Mouse (Mus musculus) kidney, embryonic 14.5 days (tissue): ENCODE measurements around the gene Olfr959. TPM values are rescaled to one million over a fixed set of nuclear protein-coding genes. Genes with fewer than 3 reads are reported as not detected.
A peak's percentile ranks its signal among the peaks of the same experiment; 100 is the strongest.

Source experiments
- ATAC-seq: fragments of 200-750 bp; cut with Nextera tagmentation; 2 replicates; pipeline ENCODE4 v1.8.0; 2017; ENCODE audit warnings: moderate number of reproducible peaks, mild to moderate bottlenecking, moderate TSS enrichment, moderate library complexity; ENCODE audit not compliant: low FRiP score, low TSS enrichment
- H3K27ac ChIP-seq: fragments of 300-500 bp; sonication (generic); 2 replicates; pipeline ENCODE4 v1.5.1; 2014; ENCODE audit warnings: low read depth, mild to moderate bottlenecking, low read length, moderate library complexity, mixed read lengths
- H3K27me3 ChIP-seq: fragments of 300-500 bp; sonication (generic); 2 replicates; pipeline ENCODE4 v1.6.1; 2014; ENCODE audit warnings: mild to moderate bottlenecking, low read length; ENCODE audit not compliant: control insufficient read depth, insufficient read depth
- H3K36me3 ChIP-seq: fragments of 300-500 bp; sonication (generic); 2 replicates; pipeline ENCODE4 v1.6.1; 2014; ENCODE audit warnings: low read length, mixed read lengths; ENCODE audit not compliant: control insufficient read depth, insufficient read depth
- H3K4me1 ChIP-seq: fragments of 300-500 bp; sonication (generic); 2 replicates; pipeline ENCODE4 v1.6.1; 2014; ENCODE audit warnings: low read length, mixed read lengths; ENCODE audit not compliant: control insufficient read depth, insufficient read depth
- H3K4me2 ChIP-seq: fragments of 300-500 bp; sonication (generic); replicated peaks from 2 replicates; pipeline ENCODE4 v1.6.1; 2014; ENCODE audit warnings: low read depth, mild to moderate bottlenecking, low read length
- H3K4me3 ChIP-seq: fragments of 300-500 bp; sonication (generic); 2 replicates; pipeline ENCODE4 v1.5.1; 2014; ENCODE audit warnings: mild to moderate bottlenecking, low read length
- H3K9ac ChIP-seq: fragments of 300-500 bp; sonication (generic); 2 replicates; pipeline ENCODE4 v1.6.1; 2014; ENCODE audit warnings: low read depth, mild to moderate bottlenecking, low read length, moderate library complexity
- H3K9me3 ChIP-seq: fragments of 300-500 bp; sonication (generic); 2 replicates; pipeline ENCODE4 v1.6.1; 2016; ENCODE audit warnings: low read length; ENCODE audit not compliant: control insufficient read depth
- WGBS: fragments of 180-500 bp; shearing (Covaris S2); extraction: QIAGEN DNeasy Blood & Tissue Kit; methylation state at CpG from one replicate; pipeline ENCODE4 v1.1.7; 2014; 5-methylcytosine and 5-hydroxymethylcytosine counted together
- polyA plus RNA-seq: library from polyadenylated mRNA; unstranded; fragments of >200 nt; fragmentation: Nextera tagmentation; extraction: Ambion mirVana; gene quantifications from 2 replicates; pipeline ENCODE4 v1.2.1, GENCODE M21; 2014

The Olfr959 gene
- polyA plus RNA-seq, 1 experiment from 2014 or later, result not detected

- no peaks in the 10 kb centered on the region for H3K27me3 ChIP-seq
- peak; percentile 85 for ATAC-seq
- no peaks in the 10 kb centered on the region for H3K36me3 ChIP-seq
- no peaks in the 10 kb centered on the region for H3K4me1 ChIP-seq
- peak overlapping the region; percentile 75 for H3K4me2 ChIP-seq
- WGBS, result under 1% methylated on average over 19 of the region's 19 CpGs
- H3K9me3 ChIP-seq, result no peaks in the 10 kb centered on the region
- H3K4me3 ChIP-seq, result peak overlapping the region; percentile 42
- H3K27ac ChIP-seq, result peak overlapping the region; percentile 37; the same call in 1 of the 2 replicates
- peak overlapping the region; percentile 42; the same call in 1 of the 2 replicates for H3K9ac ChIP-seq
These were observed 27.4 kb upstream of the Olfr959 start for GRCm38 (mm10) chr9:39602536-39603332.

GRCm38 (mm10) chr9:39577050-39577449 is 1.7 kb upstream of the Olfr959 start:
- Histone ChIP-seq H3K36me3 (no peaks in the 10 kb centered on the region), H3K4me2 (no peak overlapping the region), H3K27ac (no peak overlapping the region), H3K27me3 (no peaks in the 10 kb centered on the region), H3K4me1 (no peaks in the 10 kb centered on the region), H3K9ac (no peak overlapping the region), H3K4me3 (no peak overlapping the region), H3K9me3 (no peaks in the 10 kb centered on the region)
- 88% methylated on average over 5 of the region's 5 CpGs for WGBS
- ATAC-seq, result no peak

- no peaks in the 10 kb centered on the region for H3K36me3 ChIP-seq
- no peak overlapping the region for H3K27ac ChIP-seq
- H3K4me1 ChIP-seq, result no peaks in the 10 kb centered on the region
- no peak overlapping the region for H3K4me2 ChIP-seq
- no peaks in the 10 kb centered on the region for H3K9me3 ChIP-seq
- ATAC-seq, result no peak
- H3K4me3 ChIP-seq, result no peak overlapping the region
- H3K27me3 ChIP-seq, result no peaks in the 10 kb centered on the region
- no peak overlapping the region for H3K9ac ChIP-seq
These were observed 17.1 kb downstream of the Olfr959 start for GRCm38 (mm10) chr9:39558349-39558647.

GRCm38 (mm10) chr9:39557529-39558348 is 17.6 kb downstream of the Olfr959 start:
- no peak for ATAC-seq
- H3K9ac ChIP-seq, result no peak overlapping the region
- no peak overlapping the region for H3K4me3 ChIP-seq
- WGBS, result 61% methylated on average over 3 of the region's 3 CpGs
- H3K9me3 ChIP-seq, result no peaks in the 10 kb centered on the region
- H3K4me2 ChIP-seq, result no peak overlapping the region
- H3K27ac ChIP-seq, result no peak overlapping the region
- no peaks in the 10 kb centered on the region for H3K27me3 ChIP-seq
- no peaks in the 10 kb centered on the region for H3K4me1 ChIP-seq
- no peaks in the 10 kb centered on the region for H3K36me3 ChIP-seq

- no peak for ATAC-seq
- Histone ChIP-seq H3K4me1 (no peaks in the 10 kb centered on the region), H3K4me2 (no peak within 1 kb of the TSS), H3K9ac (no peak within 1 kb of the TSS), H3K9me3 (no peaks in the 10 kb centered on the region), H3K4me3 (no peak within 1 kb of the TSS), H3K27me3 (no peaks in the 10 kb centered on the region), H3K36me3 (no peaks in the 10 kb centered on the region), H3K27ac (no peak within 1 kb of the TSS)
- WGBS, result 64% methylated on average over 2 of the region's 2 CpGs
These were observed 21.4 kb downstream of the Olfr959 start, which contains the start of gene Olfr958 for GRCm38 (mm10) chr9:39553946-39554345. Gene Olfr958 (minus strand): TSS chr9:39554054.

- H3K9me3 ChIP-seq, result no peaks in the 10 kb centered on the region
- WGBS, result 89% methylated on average over 5 of the region's 5 CpGs
These were observed 24.6 kb downstream of the Olfr959 start for GRCm38 (mm10) chr9:39550806-39551205.

GRCm38 (mm10) chr9:39523616-39524285 is 51.6 kb downstream of the Olfr959 start:
- Histone ChIP-seq H3K9ac (no peak overlapping the region), H3K4me2 (no peak overlapping the region), H3K27ac (no peak overlapping the region), H3K9me3 (no peaks in the 10 kb centered on the region), H3K4me3 (no peak overlapping the region), H3K36me3 (no peaks in the 10 kb centered on the region), H3K27me3 (no peaks in the 10 kb centered on the region), H3K4me1 (no peaks in the 10 kb centered on the region)
- no peak for ATAC-seq
- 86% methylated on average over 1 of the region's 1 CpGs for WGBS

More at GRCm38 (mm10) chr9:39550806-39551205, 24.6 kb downstream of the Olfr959 start:
- H3K4me3 ChIP-seq, result no peak overlapping the region
- H3K9ac ChIP-seq, result no peak overlapping the region
- no peak overlapping the region for H3K4me2 ChIP-seq
- no peaks in the 10 kb centered on the region for H3K27me3 ChIP-seq
- ATAC-seq, result no peak
- no peaks in the 10 kb centered on the region for H3K36me3 ChIP-seq
- no peaks in the 10 kb centered on the region for H3K4me1 ChIP-seq
- no peak overlapping the region for H3K27ac ChIP-seq
